In the genomic region with DNA sequence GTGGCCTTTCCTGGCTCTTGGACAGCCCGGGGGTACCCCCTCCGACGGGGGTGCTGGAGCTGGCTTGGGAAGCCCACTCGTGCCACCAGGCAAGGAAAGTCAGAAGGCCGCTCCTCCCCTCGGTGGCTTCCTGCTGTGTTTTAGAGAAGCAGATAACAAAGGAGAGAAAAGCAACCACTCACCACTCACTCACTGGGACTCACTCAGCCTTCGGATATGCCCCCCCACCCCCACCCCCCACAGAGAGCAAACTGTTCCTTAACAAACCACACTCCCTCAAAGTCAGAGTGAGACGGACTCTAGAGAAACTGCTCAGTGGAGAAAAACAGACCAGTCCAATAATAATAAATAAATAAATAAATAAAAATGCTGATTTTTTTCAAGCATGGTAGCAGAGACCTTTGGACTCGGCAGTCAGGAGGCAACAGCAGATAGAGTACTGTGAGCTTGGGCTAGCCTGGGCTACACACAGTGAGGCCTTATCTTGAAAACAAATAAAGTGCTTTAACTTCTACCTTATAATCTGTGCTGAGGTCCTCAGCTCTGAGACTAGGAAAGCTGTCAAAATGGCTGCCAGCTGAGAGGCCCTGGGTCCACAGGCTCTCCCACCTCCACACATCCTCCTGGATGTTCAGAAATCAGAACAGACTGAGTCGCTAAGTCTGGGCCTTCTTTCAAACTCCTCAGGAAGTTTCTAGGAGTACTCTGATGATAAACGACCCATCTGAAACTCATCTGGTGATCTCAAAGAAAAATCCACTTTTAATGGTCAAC, we compare ENCODE assay signal across 24 mouse cellular contexts. TPM values are rescaled to one million over a fixed set of nuclear protein-coding genes. Genes with fewer than 3 reads are reported as not detected.
DNase-seq lines count a peak whose midpoint lies in the region; ATAC-seq and TF ChIP-seq lines count a peak whose summit lies in the region.
"Had no signal": no experiment of that assay in that cellular context is flagged by ENCODE, and none has a peak within 500 bp of the region (broad histone marks: within the 10 kb centered on the region; RNA-seq: fewer than 3 reads in every experiment).

No protein-coding gene starts in this region.

- peaks cover 49% of the 10 kb centered on the region for H3K36me3 ChIP-seq in forebrain, embryonic 10.5 days (replicated peaks)
- H3K36me3 ChIP-seq in forebrain, embryonic 14.5 days (ENCODE audit: control insufficient read depth, insufficient read depth, low read length): peaks cover 25% of the 10 kb centered on the region
- H3K36me3 ChIP-seq in kidney, embryonic 14.5 days (ENCODE audit: control insufficient read depth, insufficient read depth, low read length): peaks cover 16% of the 10 kb centered on the region
- H3K36me3 ChIP-seq in stomach, embryonic 14.5 days (ENCODE audit: control insufficient read depth, insufficient read depth, low read length): peaks cover 3% of the 10 kb centered on the region
- H3K36me3 ChIP-seq in stomach, postnatal 0 days (ENCODE audit: control insufficient read depth, insufficient read depth, low read length): no peaks in the 10 kb centered on the region

- no peak for ATAC-seq in forebrain, embryonic 14.5 days
- ATAC-seq in kidney, embryonic 14.5 days (ENCODE audit: low FRiP score, low TSS enrichment): peak; percentile 45; the same call in 1 of the 2 replicates
- ATAC-seq in stomach, embryonic 14.5 days (ENCODE audit: insufficient number of reproducible peaks, insufficient read depth, low FRiP score, low read depth): no peak
- ATAC-seq in stomach, postnatal 0 days (ENCODE audit: low FRiP score, low TSS enrichment): no peak
- ATAC-seq: activated CD4-positive, CD25-positive, alpha-beta regulatory T cell, adult 4 months; CD4-positive, CD25-positive, alpha-beta regulatory T cell, adult 4 months; forebrain, embryonic 13.5 days had no signal

- TF ChIP-seq CTCF in stomach, postnatal 0 days (IDR thresholded peaks at IDR 0.05; ENCODE audit: low read depth): no peak

- no peak for DNase-seq in forebrain, embryonic 10.5 days (ENCODE audit: extremely low spot score, low spot score)
- no peak for DNase-seq in forebrain, embryonic 14.5 days (ENCODE audit: low spot score)
- no peak for DNase-seq in kidney, postnatal 10 days
- DNase-seq in stomach, postnatal 0 days (ENCODE audit: low spot score): no peak
- no peak for DNase-seq in MN1 (ENCODE audit: low spot score)
- no peak for DNase-seq in spleen, postnatal 10 days (ENCODE audit: low spot score in 2 of 2)
- DNase-seq: adrenal gland, postnatal 14 days; B cell, adult 2 months; cerebellum, adult 11-12 months; cerebellum, adult 9-10 months; cerebellum, postnatal 25 days; gastrocnemius, adult 2 months; gastrocnemius, postnatal 36 days; heart, adult 18-20 months; heart, postnatal 36 days had no signal

- H3K9me3 ChIP-seq in forebrain, embryonic 10.5 days: no peaks in the 10 kb centered on the region
- H3K9me3 ChIP-seq in forebrain, embryonic 14.5 days (replicated peaks; ENCODE audit: control insufficient read depth, low read length): no peaks in the 10 kb centered on the region
- H3K9me3 ChIP-seq in kidney, embryonic 14.5 days (ENCODE audit: control insufficient read depth, low read length): no peaks in the 10 kb centered on the region
- H3K9me3 ChIP-seq in stomach, embryonic 14.5 days (ENCODE audit: control insufficient read depth, low read depth, low read length): no peaks in the 10 kb centered on the region
- no peaks in the 10 kb centered on the region for H3K9me3 ChIP-seq in stomach, postnatal 0 days (ENCODE audit: control insufficient read depth, low read length)
- H3K9me3 ChIP-seq: embryonic facial prominence, embryonic 13.5 days; forebrain, embryonic 13.5 days; heart, embryonic 12.5 days; hindbrain, embryonic 15.5 days had no signal

- no peak overlapping the region for H3K9ac ChIP-seq in forebrain, embryonic 14.5 days (ENCODE audit: low read length)
- H3K9ac ChIP-seq in kidney, embryonic 14.5 days (ENCODE audit: low read depth, low read length): no peak overlapping the region
- H3K9ac ChIP-seq in stomach, embryonic 14.5 days (replicated peaks; ENCODE audit: low read depth, low read length): no peak overlapping the region
- no peak overlapping the region for H3K9ac ChIP-seq in stomach, postnatal 0 days (ENCODE audit: low read length)
- H3K9ac ChIP-seq: forebrain, embryonic 13.5 days; heart, embryonic 12.5 days; hindbrain, embryonic 15.5 days had no signal

- no peak overlapping the region for H3K4me3 ChIP-seq in forebrain, embryonic 10.5 days
- H3K4me3 ChIP-seq in forebrain, embryonic 14.5 days (ENCODE audit: low read depth, low read length): no peak overlapping the region
- no peak overlapping the region for H3K4me3 ChIP-seq in kidney, embryonic 14.5 days (ENCODE audit: low read length)
- H3K4me3 ChIP-seq in stomach, embryonic 14.5 days (ENCODE audit: low read depth, low read length): no peak overlapping the region
- no peak overlapping the region for H3K4me3 ChIP-seq in stomach, postnatal 0 days (ENCODE audit: low read depth, low read length)
- H3K4me3 ChIP-seq: embryonic facial prominence, embryonic 13.5 days; forebrain, embryonic 13.5 days; gastrocnemius, adult 2 months; heart, embryonic 12.5 days; hindbrain, embryonic 15.5 days had no signal

- peak overlapping the region; percentile 53; the same call in 1 of the 2 replicates for H3K27ac ChIP-seq in forebrain, embryonic 10.5 days
- no peak overlapping the region for H3K27ac ChIP-seq in forebrain, embryonic 14.5 days (ENCODE audit: low read depth, low read length)
- H3K27ac ChIP-seq in kidney, embryonic 14.5 days (ENCODE audit: low read depth, low read length): peak overlapping the region; percentile 2; the same call in 1 of the 2 replicates
- peak overlapping the region; percentile 22; the same call in 1 of the 2 replicates for H3K27ac ChIP-seq in stomach, embryonic 14.5 days (ENCODE audit: low read length)
- no peak overlapping the region for H3K27ac ChIP-seq in stomach, postnatal 0 days (replicated peaks)
- H3K27ac ChIP-seq: embryonic facial prominence, embryonic 13.5 days; forebrain, embryonic 13.5 days; gastrocnemius, adult 2 months; hindbrain, embryonic 15.5 days had no signal

- no peak for TF ChIP-seq EP300 in stomach, postnatal 0 days (optimal IDR thresholded peaks at IDR 0.05)

- H3K27me3 ChIP-seq in forebrain, embryonic 10.5 days (ENCODE audit: poor library complexity, severe bottlenecking): no peaks in the 10 kb centered on the region
- H3K27me3 ChIP-seq in forebrain, embryonic 14.5 days (replicated peaks; ENCODE audit: control insufficient read depth, insufficient read depth, low read length): no peaks in the 10 kb centered on the region
- no peaks in the 10 kb centered on the region for H3K27me3 ChIP-seq in kidney, embryonic 14.5 days (ENCODE audit: control insufficient read depth, insufficient read depth, low read length)
- no peaks in the 10 kb centered on the region for H3K27me3 ChIP-seq in stomach, embryonic 14.5 days (ENCODE audit: control insufficient read depth, insufficient read depth, low read length)
- no peaks in the 10 kb centered on the region for H3K27me3 ChIP-seq in stomach, postnatal 0 days (ENCODE audit: control insufficient read depth, insufficient read depth, low read length)
- H3K27me3 ChIP-seq: embryonic facial prominence, embryonic 13.5 days; forebrain, embryonic 13.5 days; heart, embryonic 12.5 days; hindbrain, embryonic 15.5 days had no signal

- no peak overlapping the region for H3K4me2 ChIP-seq in forebrain, embryonic 14.5 days (ENCODE audit: low read length)
- H3K4me2 ChIP-seq in kidney, embryonic 14.5 days (replicated peaks; ENCODE audit: low read depth, low read length): no peak overlapping the region
- no peak overlapping the region for H3K4me2 ChIP-seq in stomach, embryonic 14.5 days (replicated peaks; ENCODE audit: low read depth, low read length)
- no peak overlapping the region for H3K4me2 ChIP-seq in stomach, postnatal 0 days (replicated peaks; ENCODE audit: low read depth)
- H3K4me2 ChIP-seq: embryonic facial prominence, embryonic 13.5 days; forebrain, embryonic 13.5 days; heart, embryonic 12.5 days; hindbrain, embryonic 15.5 days had no signal

- peaks cover 8% of the 10 kb centered on the region for H3K4me1 ChIP-seq in forebrain, embryonic 10.5 days
- H3K4me1 ChIP-seq in forebrain, embryonic 14.5 days (ENCODE audit: control insufficient read depth, insufficient read depth, low read length): no peaks in the 10 kb centered on the region
- no peaks in the 10 kb centered on the region for H3K4me1 ChIP-seq in kidney, embryonic 14.5 days (ENCODE audit: control insufficient read depth, insufficient read depth, low read length)
- H3K4me1 ChIP-seq in stomach, embryonic 14.5 days (ENCODE audit: control insufficient read depth, insufficient read depth, low read length): 0 out of 2 replicates have a peak, but pooled peaks cover 4% of the 10 kb centered on the region
- H3K4me1 ChIP-seq in stomach, postnatal 0 days (replicated peaks; ENCODE audit: control insufficient read depth, insufficient read depth): no peaks in the 10 kb centered on the region
- H3K4me1 ChIP-seq: forebrain, embryonic 13.5 days; hindbrain, embryonic 15.5 days had no signal

- WGBS in forebrain, embryonic 10.5 days: 58% methylated on average over 11 of the region's 11 CpGs
- 40% methylated on average over 11 of the region's 11 CpGs for WGBS in forebrain, embryonic 14.5 days
- WGBS in kidney, embryonic 14.5 days: 68% methylated on average over 11 of the region's 11 CpGs
- 57% methylated on average over 11 of the region's 11 CpGs for WGBS in stomach, embryonic 14.5 days
- WGBS in stomach, postnatal 0 days: 69% methylated on average over 11 of the region's 11 CpGs

RNA-seq across cellular contexts. Expression of gene Cort, which starts 1.0 kb away (rescaled TPM):
- 0.30 TPM in 1 of 2 replicates, not detected in the other for polyA plus RNA-seq in forebrain, embryonic 10.5 days (2016; fragmentation: Nextera tagmentation; extraction: Ambion mirVana)
- 0.63 and 1.7 TPM in 2 replicates for polyA plus RNA-seq in forebrain, embryonic 14.5 days (2014; fragmentation: Nextera tagmentation; extraction: Ambion mirVana)
- 0.41 TPM in 1 of 2 replicates, not detected in the other for polyA plus RNA-seq in kidney, embryonic 14.5 days (2014; fragmentation: Nextera tagmentation; extraction: Ambion mirVana)
- polyA plus RNA-seq in stomach, embryonic 14.5 days (2014; fragmentation: Nextera tagmentation; extraction: Ambion mirVana): 0.65 and 0.81 TPM in 2 replicates
- polyA plus RNA-seq in stomach, postnatal 0 days (2015; fragmentation: Nextera tagmentation; extraction: Ambion mirVana): not detected in 2 replicates
- polyA plus RNA-seq: CD4-positive, CD25-positive, alpha-beta regulatory T cell, adult 4 months; forebrain, embryonic 13.5 days; heart, embryonic 12.5 days; heart, embryonic 16.5 days had no signal

RNA-seq across cellular contexts. Expression of gene Cenps, which starts 11.9 kb away (rescaled TPM):
- polyA plus RNA-seq in forebrain, embryonic 10.5 days (2016; fragmentation: Nextera tagmentation; extraction: Ambion mirVana): 64.8 and 69.1 TPM in 2 replicates
- 24.4 and 29.2 TPM in 2 replicates for polyA plus RNA-seq in forebrain, embryonic 14.5 days (2014; fragmentation: Nextera tagmentation; extraction: Ambion mirVana)
- 42.2 and 55.3 TPM in 2 replicates for polyA plus RNA-seq in kidney, embryonic 14.5 days (2014; fragmentation: Nextera tagmentation; extraction: Ambion mirVana)
- 35.1 and 35.4 TPM in 2 replicates for polyA plus RNA-seq in stomach, embryonic 14.5 days (2014; fragmentation: Nextera tagmentation; extraction: Ambion mirVana)
- polyA plus RNA-seq in stomach, postnatal 0 days (2015; fragmentation: Nextera tagmentation; extraction: Ambion mirVana): 10.6 and 11.5 TPM in 2 replicates

RNA-seq across cellular contexts. Expression of gene Dffa, which starts 21.6 kb away (rescaled TPM):
- 30.5 and 33.4 TPM in 2 replicates for polyA plus RNA-seq in forebrain, embryonic 10.5 days (2016; fragmentation: Nextera tagmentation; extraction: Ambion mirVana)
- 17.8 and 20.6 TPM in 2 replicates for polyA plus RNA-seq in forebrain, embryonic 14.5 days (2014; fragmentation: Nextera tagmentation; extraction: Ambion mirVana)
- 21.0 and 29.3 TPM in 2 replicates for polyA plus RNA-seq in kidney, embryonic 14.5 days (2014; fragmentation: Nextera tagmentation; extraction: Ambion mirVana)
- polyA plus RNA-seq in stomach, embryonic 14.5 days (2014; fragmentation: Nextera tagmentation; extraction: Ambion mirVana): 28.6 and 30.6 TPM in 2 replicates
- 20.1 and 21.7 TPM in 2 replicates for polyA plus RNA-seq in stomach, postnatal 0 days (2015; fragmentation: Nextera tagmentation; extraction: Ambion mirVana)

RNA-seq across cellular contexts. Expression of gene Pex14, which starts 25.9 kb away (rescaled TPM):
- 54.4 and 58.9 TPM in 2 replicates for polyA plus RNA-seq in forebrain, embryonic 10.5 days (2016; fragmentation: Nextera tagmentation; extraction: Ambion mirVana)
- 30.7 and 43.1 TPM in 2 replicates for polyA plus RNA-seq in forebrain, embryonic 14.5 days (2014; fragmentation: Nextera tagmentation; extraction: Ambion mirVana)
- polyA plus RNA-seq in kidney, embryonic 14.5 days (2014; fragmentation: Nextera tagmentation; extraction: Ambion mirVana): 36.9 and 42.4 TPM in 2 replicates
- 40.0 and 41.2 TPM in 2 replicates for polyA plus RNA-seq in stomach, embryonic 14.5 days (2014; fragmentation: Nextera tagmentation; extraction: Ambion mirVana)
- polyA plus RNA-seq in stomach, postnatal 0 days (2015; fragmentation: Nextera tagmentation; extraction: Ambion mirVana): 39.7 and 42.9 TPM in 2 replicates

RNA-seq across cellular contexts. Expression of gene Pgd, which starts 41.0 kb away (rescaled TPM):
- 169 and 172 TPM in 2 replicates for polyA plus RNA-seq in forebrain, embryonic 10.5 days (2016; fragmentation: Nextera tagmentation; extraction: Ambion mirVana)
- 46.7 and 48.1 TPM in 2 replicates for polyA plus RNA-seq in forebrain, embryonic 14.5 days (2014; fragmentation: Nextera tagmentation; extraction: Ambion mirVana)
- 53.6 and 64.7 TPM in 2 replicates for polyA plus RNA-seq in kidney, embryonic 14.5 days (2014; fragmentation: Nextera tagmentation; extraction: Ambion mirVana)
- polyA plus RNA-seq in stomach, embryonic 14.5 days (2014; fragmentation: Nextera tagmentation; extraction: Ambion mirVana): 66.8 and 69.3 TPM in 2 replicates
- polyA plus RNA-seq in stomach, postnatal 0 days (2015; fragmentation: Nextera tagmentation; extraction: Ambion mirVana): 266 and 290 TPM in 2 replicates

Comparison
In these comparisons a context has a peak if more than half of its experiments do, and no peak if none do; other contexts are left out.
1. H3K27ac ChIP-seq: peak in forebrain, embryonic 10.5 days (single experiment), kidney, embryonic 14.5 days (single experiment) and stomach, embryonic 14.5 days (single experiment); none in forebrain, embryonic 14.5 days (single experiment) and stomach, postnatal 0 days (single experiment).